Mouse (Mus musculus): Measurements from ENCODE around the gene Brd2. TPM values are rescaled to one million over a fixed set of nuclear protein-coding genes. Genes with fewer than 3 reads are reported as not detected.
A peak's percentile ranks its signal among the peaks of the same experiment; 100 is the strongest.

The Brd2 gene
- total RNA-seq, 1 experiment from 2014 or later = 418 TPM

DNA sequence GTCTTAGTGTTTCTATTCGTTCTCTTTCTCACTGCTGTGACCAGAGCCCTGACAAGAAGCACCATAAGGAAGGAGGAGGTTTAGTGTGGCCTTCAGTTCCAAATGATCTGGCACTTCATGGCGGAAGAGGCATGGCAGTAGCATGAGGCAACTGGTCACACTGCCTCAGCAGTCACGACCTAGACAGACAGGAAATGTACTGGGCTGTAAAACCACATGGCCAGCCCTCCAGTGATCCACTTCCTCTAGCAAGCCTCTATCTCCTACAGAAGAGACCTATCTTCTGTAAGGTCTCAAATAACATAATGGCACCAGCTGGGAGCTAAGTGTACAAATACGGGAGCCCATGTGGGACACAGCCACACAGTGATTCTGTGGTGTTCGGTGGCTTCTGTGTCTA, 50.3 kb downstream of the Brd2 start:
- ATAC-seq (replicated peaks in 1 of 2; ENCODE audit: insufficient read depth in 1 of 2, low FRiP score in 2 of 2, low TSS enrichment in 1 of 2, low read depth in 1 of 2, poor library complexity in 2 of 2, severe bottlenecking in 2 of 2) = peak; percentile 18 to 37; a peak in 2 of 4 replicates

DNA sequence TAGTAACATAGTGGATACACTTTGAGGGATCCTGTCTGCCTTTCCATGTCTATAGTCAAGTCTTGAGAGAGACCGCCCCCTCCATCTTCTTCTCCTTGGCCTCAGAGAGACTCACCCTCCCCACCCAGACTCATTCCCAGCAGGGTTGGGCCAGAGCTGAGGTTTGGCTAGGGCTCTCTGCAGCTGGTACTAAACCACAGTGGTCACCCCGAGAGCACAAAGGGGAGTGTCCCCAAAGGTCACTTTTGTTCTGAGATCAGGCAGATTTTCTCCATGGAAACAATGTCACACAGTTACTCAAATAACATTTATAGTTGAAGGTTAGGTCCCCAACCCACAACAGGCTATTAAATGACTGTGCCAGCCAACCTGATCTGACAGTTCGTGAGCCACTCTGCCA, 53.6 kb downstream of the Brd2 start:
- peak; percentile 35 to 62; a peak in 3 of 4 replicates for ATAC-seq (replicated peaks in 1 of 2; ENCODE audit: insufficient read depth in 1 of 2, low FRiP score in 2 of 2, low TSS enrichment in 1 of 2, low read depth in 1 of 2, poor library complexity in 2 of 2, severe bottlenecking in 2 of 2)

Other genes with a start within 250 kb of the Brd2 start
- gene Gm7029, start 248.8 kb downstream of the Brd2 start, total RNA-seq (2017) = not detected in 2 replicates
- 24.7 and 37.6 TPM in 2 replicates for gene Kifc1, start 232.0 kb downstream of the Brd2 start, total RNA-seq (2017)
- 3.3 and 4.4 TPM in 2 replicates for gene Platr17, start 217.5 kb downstream of the Brd2 start, total RNA-seq (2017)
- 26.5 and 27.7 TPM in 2 replicates for gene Daxx, start 213.2 kb downstream of the Brd2 start, total RNA-seq (2017)
- gene Tapbp, start 206.7 kb downstream of the Brd2 start, total RNA-seq (2017) = 71.1 and 79.8 TPM in 2 replicates
- 20.4 and 21.4 TPM in 2 replicates for gene Zbtb22, start 206.7 kb downstream of the Brd2 start, total RNA-seq (2017)
- 36.6 and 57.1 TPM in 2 replicates for gene Rgl2, start 193.1 kb downstream of the Brd2 start, total RNA-seq (2017)
- gene Pfdn6, start 182.3 kb downstream of the Brd2 start, total RNA-seq (2017) = 89.1 and 115 TPM in 2 replicates
- 34.8 and 57.1 TPM in 2 replicates for gene Wdr46, start 182.0 kb downstream of the Brd2 start, total RNA-seq (2017)
- 3.1 and 7.3 TPM in 2 replicates for gene B3galt4, start 171.1 kb downstream of the Brd2 start, total RNA-seq (2017)
- 18.1 and 19.1 TPM in 2 replicates for gene Vps52, start 166.8 kb downstream of the Brd2 start, total RNA-seq (2017)
- 1,150 and 1,883 TPM in 2 replicates for gene Rps18, start 166.6 kb downstream of the Brd2 start, total RNA-seq (2017)
- gene H2-K1, start 122.3 kb downstream of the Brd2 start, total RNA-seq (2017) = 1,467 and 1,957 TPM in 2 replicates
- gene Ring1, start 98.0 kb downstream of the Brd2 start, total RNA-seq (2017) = 10.6 and 15.7 TPM in 2 replicates
- gene H2-Ke6, start 94.6 kb downstream of the Brd2 start, total RNA-seq (2017) = 81.8 and 89.3 TPM in 2 replicates
- 60.8 and 96.9 TPM in 2 replicates for gene Slc39a7, start 91.0 kb downstream of the Brd2 start, total RNA-seq (2017)
- 41.2 and 51.3 TPM in 2 replicates for gene Rxrb, start 90.8 kb downstream of the Brd2 start, total RNA-seq (2017)
- gene Col11a2, start 83.2 kb downstream of the Brd2 start, total RNA-seq (2017) = 2.4 and 2.9 TPM in 2 replicates
- gene H2-Oa, start 30.3 kb downstream of the Brd2 start, total RNA-seq (2017) = 9.2 and 16.9 TPM in 2 replicates
- 88.1 and 135 TPM in 2 replicates for gene H2-DMa, start 3.1 kb downstream of the Brd2 start, total RNA-seq (2017)
- 4.6 and 6.4 TPM in 2 replicates for gene H2-DMb2, start 20.7 kb upstream of the Brd2 start, total RNA-seq (2017)
- 51.5 and 55.9 TPM in 2 replicates for gene H2-DMb1, start 30.4 kb upstream of the Brd2 start, total RNA-seq (2017)
- 130 and 164 TPM in 2 replicates for gene Tap1, start 64.9 kb upstream of the Brd2 start, total RNA-seq (2017)
- gene Psmb9, start 65.1 kb upstream of the Brd2 start, total RNA-seq (2017) = 124 and 169 TPM in 2 replicates
- gene Psmb8, start 75.1 kb upstream of the Brd2 start, total RNA-seq (2017) = 392 and 482 TPM in 2 replicates
- gene Tap2, start 80.9 kb upstream of the Brd2 start, total RNA-seq (2017) = 113 and 116 TPM in 2 replicates
- gene H2-Ob, start 116.3 kb upstream of the Brd2 start, total RNA-seq (2017) = 60.2 and 91.1 TPM in 2 replicates
- gene H2-Ab1, start 135.1 kb upstream of the Brd2 start, total RNA-seq (2017) = 155 and 159 TPM in 2 replicates
- gene H2-Aa, start 165.2 kb upstream of the Brd2 start, total RNA-seq (2017) = 66.5 and 77.4 TPM in 2 replicates
- 64.4 and 73.0 TPM in 2 replicates for gene H2-Eb1, start 183.2 kb upstream of the Brd2 start, total RNA-seq (2017)
- gene H2-Eb2, start 203.0 kb upstream of the Brd2 start, total RNA-seq (2017) = 0.06 TPM in 1 of 2 replicates, not detected in the other
- not detected in 2 replicates for gene Btnl2, start 232.2 kb upstream of the Brd2 start, total RNA-seq (2017)

Data from hematopoietic stem cell, adult 5-6 weeks (primary cell).